Mouse (Mus musculus) NIH3T3 (cell line): ENCODE results near the gene Lysmd2.
A peak's percentile ranks its signal among the peaks of the same experiment; 100 is the strongest.
"Not testable (repeated sequence)": the region's sequence is repeated elsewhere in the genome, so short reads cannot be mapped to it uniquely, and the experiment has no call there.

Experiments
- DNase-seq: peaks from one replicate; pipeline ENCODE4 v3.0.0-alpha.2; 2012; ENCODE audit warnings: low read depth

The Lysmd2 gene

GRCm38 (mm10) chr9:75625556-75626307 is at the start of gene Lysmd2:
Gene Lysmd2 (plus strand): TSS chr9:75625741.
- DNase-seq: peak; percentile 90

DNA sequence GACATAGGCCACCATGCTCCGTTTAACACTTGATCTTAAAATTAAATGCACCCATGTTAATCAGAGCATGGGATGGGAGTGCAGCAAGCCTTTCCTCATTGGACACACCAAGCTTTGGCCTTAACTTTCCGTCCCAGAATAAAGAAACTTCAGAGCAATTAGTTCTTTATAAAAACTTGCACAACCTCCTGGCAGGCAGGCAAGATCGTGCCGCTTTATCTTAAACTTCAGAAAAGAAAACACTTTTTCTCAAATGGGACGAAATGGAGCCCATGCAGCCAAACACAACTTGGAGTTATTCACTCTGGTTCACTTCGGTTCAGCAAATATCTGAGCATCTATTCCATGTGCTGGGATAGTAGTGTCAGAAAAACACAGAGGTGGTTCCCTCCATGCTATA is 46.2 kb upstream of the Lysmd2 start:
- no peak for DNase-seq

DNA sequence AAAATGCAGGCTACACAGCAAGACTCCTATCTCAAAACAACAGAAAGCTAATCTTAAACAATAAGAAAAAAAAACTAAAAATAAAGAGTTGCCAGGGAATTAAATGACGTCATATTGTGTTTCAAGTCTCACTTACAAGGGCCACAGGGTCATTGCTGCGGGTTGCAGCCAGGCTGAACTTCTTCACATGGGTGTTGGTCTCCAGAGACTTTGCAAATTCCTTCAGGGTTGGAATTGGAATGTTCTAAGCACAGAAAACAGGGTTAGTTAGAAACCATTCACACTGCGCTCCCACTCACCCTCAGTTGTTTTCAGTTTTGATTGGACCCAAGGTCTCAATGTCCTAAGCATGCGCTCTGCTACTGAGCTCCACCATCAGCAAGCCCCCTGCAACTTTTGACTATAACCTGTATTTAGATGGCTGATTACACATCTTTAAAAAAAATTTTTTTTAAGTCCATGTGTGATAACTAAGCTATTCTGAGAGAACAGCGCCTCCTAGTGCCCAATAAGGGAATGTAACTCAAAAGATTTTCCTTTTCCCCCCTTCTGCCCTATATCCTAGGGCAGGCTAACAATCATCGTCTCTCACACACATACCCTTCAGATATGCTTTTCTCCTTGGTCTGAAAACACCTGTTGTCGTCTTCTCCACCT is 43.7 kb upstream of the Lysmd2 start:
- peak; percentile 70 for DNase-seq

- DNase-seq: no peak
These were observed 35.4 kb upstream of the Lysmd2 start for GRCm38 (mm10) chr9:75589850-75590790.

DNA sequence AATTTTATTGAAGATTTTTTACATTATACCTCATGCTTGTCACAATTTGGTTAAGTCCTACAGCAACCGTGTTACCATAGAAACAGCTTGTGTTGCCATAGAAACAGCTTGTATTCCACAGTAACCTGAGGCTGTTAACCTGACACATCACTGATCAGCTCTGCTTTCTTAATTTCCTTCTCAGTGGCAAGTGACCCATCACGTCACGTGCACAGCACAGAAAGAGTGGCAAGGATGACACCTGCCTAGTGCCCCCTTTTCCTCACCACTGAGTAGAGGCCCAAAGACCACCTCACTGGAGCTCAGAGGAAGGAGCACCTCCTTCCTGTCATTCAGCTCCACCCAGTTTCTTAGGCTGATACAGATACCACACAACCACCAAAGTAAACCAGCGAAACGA is 32.1 kb upstream of the Lysmd2 start:
- peak; percentile 27 for DNase-seq

GRCm38 (mm10) chr9:75597036-75597435 is 28.5 kb upstream of the Lysmd2 start:
- DNase-seq: no peak

DNA sequence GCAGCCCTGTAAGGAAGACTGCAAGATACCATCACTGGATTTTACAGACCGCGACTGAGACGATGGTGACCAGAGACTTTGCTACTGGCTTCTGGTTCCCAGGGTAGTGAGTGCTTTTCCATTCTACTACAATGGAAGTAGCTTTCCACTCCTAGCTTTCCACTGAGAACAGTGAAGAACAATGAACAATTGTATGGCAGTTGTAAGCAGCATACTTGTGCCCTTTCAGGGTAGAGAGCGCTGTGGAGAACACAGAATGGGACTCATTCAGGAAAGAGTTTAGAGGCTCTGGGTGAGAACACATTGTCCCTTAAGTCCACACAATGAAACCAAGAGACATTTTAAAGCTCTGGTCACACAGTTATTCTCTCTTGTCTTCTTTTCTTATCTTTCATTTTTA is 27.9 kb upstream of the Lysmd2 start:
- no peak for DNase-seq

GRCm38 (mm10) chr9:75599191-75599841 is 26.2 kb upstream of the Lysmd2 start:
- no peak for DNase-seq

DNA sequence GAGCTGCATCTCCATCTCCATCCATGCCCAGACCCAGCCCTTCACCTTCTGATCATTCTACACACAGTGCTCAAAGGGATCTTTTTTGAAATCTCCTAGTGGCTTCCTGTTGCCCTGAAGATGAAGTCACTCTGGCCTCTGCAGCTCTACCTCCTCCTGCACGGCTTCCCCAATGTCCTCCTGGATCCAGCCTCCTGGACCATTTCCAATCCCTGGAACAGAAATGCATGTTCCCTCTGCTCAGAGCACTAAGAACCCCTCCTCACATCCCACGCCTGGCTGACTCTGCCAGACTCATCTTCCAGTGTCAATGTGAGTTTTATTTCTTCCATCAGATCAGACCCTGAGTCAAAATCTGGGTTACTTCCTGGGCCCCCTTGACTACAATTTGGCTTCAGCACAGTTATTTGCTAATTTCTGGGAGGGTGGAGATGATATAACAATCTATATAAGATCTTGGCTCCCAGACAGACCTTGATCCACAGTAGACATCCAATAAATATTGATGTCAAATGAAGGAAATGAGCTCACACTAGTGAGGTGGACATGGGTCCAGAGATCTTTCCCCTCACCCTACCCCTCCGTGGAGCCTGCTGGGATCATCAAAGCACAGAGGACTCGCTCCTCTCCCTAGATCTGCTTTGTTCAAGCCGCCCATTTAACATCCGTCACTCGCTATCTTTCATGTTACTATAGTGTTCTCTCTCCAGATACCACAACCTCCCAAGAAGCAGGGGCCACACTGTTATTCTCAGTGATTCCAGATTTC is 25.2 kb upstream of the Lysmd2 start:
- no peak for DNase-seq

- DNase-seq: no peak
These were observed 24.0 kb upstream of the Lysmd2 start for GRCm38 (mm10) chr9:75601510-75601909.

DNA sequence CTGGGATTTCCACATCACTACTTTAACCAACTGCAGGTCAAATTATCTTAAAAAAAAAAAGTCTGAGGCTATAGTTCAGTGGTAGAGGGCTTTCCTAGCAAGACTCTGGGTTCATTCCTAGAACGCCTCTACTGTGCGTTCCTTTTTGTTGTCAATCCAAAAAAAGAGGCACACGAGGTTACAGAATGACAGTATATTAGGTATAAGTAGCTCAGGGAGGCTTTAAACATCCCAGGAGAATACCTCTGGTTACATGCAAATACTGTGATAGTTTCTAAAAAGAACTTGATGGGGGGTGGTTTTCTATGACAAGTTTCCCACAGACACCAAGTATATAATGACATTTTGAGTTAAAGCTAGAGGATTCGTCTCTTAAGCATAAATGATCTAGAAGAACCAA is 18.0 kb upstream of the Lysmd2 start:
- no peak for DNase-seq

- no peak for DNase-seq
These were observed 16.0 kb upstream of the Lysmd2 start for GRCm38 (mm10) chr9:75609505-75609904.

GRCm38 (mm10) chr9:75609965-75610364 is 15.6 kb upstream of the Lysmd2 start:
- DNase-seq: no peak

- DNase-seq: no peak
These were observed 14.7 kb upstream of the Lysmd2 start, which contains the start of gene Tmod2 for GRCm38 (mm10) chr9:75610571-75611493. Gene Tmod2 (minus strand): TSS chr9:75611325.

- no peak for DNase-seq
These were observed 9.0 kb upstream of the Lysmd2 start for GRCm38 (mm10) chr9:75616560-75616959.

GRCm38 (mm10) chr9:75618836-75619400 is 6.6 kb upstream of the Lysmd2 start:
- no peak for DNase-seq

DNA sequence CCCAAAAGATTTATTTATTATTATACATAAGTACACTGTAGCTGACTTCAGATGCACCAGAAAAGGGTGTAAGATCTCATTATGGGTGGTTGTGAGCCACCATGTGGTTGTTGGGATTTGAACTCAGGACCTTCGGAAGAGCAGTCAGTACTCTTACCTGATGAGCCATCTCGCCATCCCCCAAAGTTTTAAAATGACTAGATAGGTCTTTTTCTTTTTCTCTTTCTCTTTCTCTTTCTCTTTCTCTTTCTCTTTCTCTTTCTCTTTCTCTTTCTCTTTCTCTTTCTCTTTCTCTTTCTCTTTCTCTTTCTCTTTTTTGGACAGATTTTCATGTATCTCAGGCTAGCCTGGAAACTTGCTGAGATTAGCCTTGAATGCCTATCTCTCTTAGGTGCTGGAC is 5.8 kb upstream of the Lysmd2 start:
- not testable (repeated sequence) for DNase-seq

DNA sequence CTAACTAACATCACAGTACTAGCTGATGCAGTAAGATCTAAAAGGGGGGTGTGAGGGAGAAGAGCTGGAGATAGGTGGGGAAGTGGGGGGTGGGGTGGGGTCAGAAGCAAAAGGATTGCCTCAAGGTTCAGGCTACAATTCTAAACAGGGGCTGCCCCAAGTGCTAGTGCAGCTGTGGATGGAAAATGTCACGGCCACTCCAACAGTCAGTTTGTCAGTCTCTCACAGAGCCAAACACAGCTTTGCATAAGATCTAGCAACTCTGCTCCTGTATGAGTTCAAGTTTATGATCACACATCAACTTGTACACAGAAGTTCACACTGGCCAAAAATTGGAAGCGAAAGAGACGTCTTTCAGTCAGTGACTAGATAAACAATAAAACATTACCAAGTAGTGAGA is 4.1 kb upstream of the Lysmd2 start:
- DNase-seq: no peak

DNA sequence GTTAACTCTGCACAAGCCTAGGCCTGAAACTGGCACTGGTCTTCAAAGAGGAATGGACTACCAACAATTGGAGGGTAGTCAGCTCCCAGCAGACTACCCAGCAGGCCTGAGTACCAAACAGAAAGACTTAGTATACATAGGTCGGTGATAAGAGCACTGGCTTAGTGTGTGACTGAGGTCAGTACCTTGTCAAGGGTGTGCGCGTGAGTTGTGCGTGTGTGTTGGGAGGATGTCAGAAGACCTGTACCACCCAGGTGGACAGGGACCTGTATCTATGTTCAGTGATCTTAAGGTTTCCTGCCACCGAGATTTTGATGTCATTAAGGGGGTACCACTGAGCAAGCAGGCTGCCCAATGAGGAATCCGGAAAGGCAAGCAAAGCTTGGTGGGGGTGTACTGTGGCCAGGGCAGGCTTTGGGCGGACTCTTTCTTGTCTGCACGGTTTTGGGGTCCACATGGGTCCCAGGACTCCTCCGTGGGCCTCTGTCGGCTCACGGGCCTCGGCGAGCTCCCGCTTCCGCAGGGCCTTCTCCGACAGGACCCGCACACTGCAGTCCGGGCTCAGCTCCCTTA is 472 bp upstream of the Lysmd2 start:
- no peak for DNase-seq

- DNase-seq: no peak
These were observed 715 bp downstream of the Lysmd2 start for GRCm38 (mm10) chr9:75626308-75626604.
